In genomic region chr14:6286931-6287715, GRCm38 (mm10) we compare ENCODE assay signal across 7 mouse cellular contexts. TPM values are rescaled to one million over a fixed set of nuclear protein-coding genes. Genes with fewer than 3 reads are reported as not detected.
DNase-seq lines count a peak whose midpoint lies in the region; ATAC-seq and TF ChIP-seq lines count a peak whose summit lies in the region.
"Not testable (repeated sequence)": the region's sequence is repeated elsewhere in the genome, so short reads cannot be mapped to it uniquely, and the experiment has no call there.

TSS of gene Gm3411 (minus strand) at chr14:6287250.

- not testable (repeated sequence) for H3K4me1 ChIP-seq in forebrain, embryonic 12.5 days; heart, embryonic 15.5 days (replicated peaks); kidney, embryonic 15.5 days; limb, embryonic 11.5 days (ENCODE audit: control insufficient read depth, insufficient read depth, low read length); midbrain, embryonic 13.5 days (replicated peaks); small intestine, adult 2 months (ENCODE audit: control insufficient read depth, insufficient read depth, insufficient read length, low read length)

- not testable (repeated sequence) for TF ChIP-seq CTCF in brain, embryonic 14.5 days (IDR thresholded peaks at IDR 0.05; ENCODE audit: borderline replicate concordance, extremely low read depth, insufficient read depth, insufficient read length); small intestine, adult 2 months (IDR thresholded peaks at IDR 0.05; ENCODE audit: extremely low read depth, insufficient read length, insufficient replicate concordance, low read depth, low read length)

- peak within 1 kb of the TSS; percentile 53 for H3K4me3 ChIP-seq in forebrain, embryonic 12.5 days (replicated peaks)
- peak within 1 kb of the TSS; percentile 57 for H3K4me3 ChIP-seq in heart, embryonic 15.5 days
- peak within 1 kb of the TSS; percentile 49 for H3K4me3 ChIP-seq in kidney, embryonic 15.5 days (replicated peaks)
- H3K4me3 ChIP-seq in limb, embryonic 11.5 days (ENCODE audit: low read depth, low read length) = peak within 1 kb of the TSS; percentile 35
- H3K4me3 ChIP-seq in midbrain, embryonic 13.5 days (replicated peaks) = peak within 1 kb of the TSS; percentile 55
- H3K4me3 ChIP-seq in small intestine, adult 2 months (ENCODE audit: low read depth, low read length) = peak within 1 kb of the TSS; percentile 63

- H3K4me2 ChIP-seq in forebrain, embryonic 12.5 days = peak within 1 kb of the TSS; percentile 71
- H3K4me2 ChIP-seq in heart, embryonic 15.5 days = peak within 1 kb of the TSS; percentile 74
- peak within 1 kb of the TSS; percentile 77 for H3K4me2 ChIP-seq in kidney, embryonic 15.5 days
- peak within 1 kb of the TSS; percentile 58 for H3K4me2 ChIP-seq in limb, embryonic 11.5 days (ENCODE audit: low read depth, severe bottlenecking)
- H3K4me2 ChIP-seq in midbrain, embryonic 13.5 days (replicated peaks) = peak within 1 kb of the TSS; percentile 67

- H3K9me3 ChIP-seq in forebrain, embryonic 12.5 days; heart, embryonic 15.5 days (replicated peaks); kidney, embryonic 15.5 days (replicated peaks); limb, embryonic 11.5 days (ENCODE audit: control insufficient read depth, low read length); midbrain, embryonic 13.5 days: not testable (repeated sequence)

- ATAC-seq in forebrain, embryonic 12.5 days (ENCODE audit: low FRiP score); heart, embryonic 15.5 days (replicated peaks; ENCODE audit: insufficient number of reproducible peaks, insufficient read depth, low FRiP score, low read depth); kidney, embryonic 15.5 days (replicated peaks; ENCODE audit: low FRiP score); limb, embryonic 11.5 days (ENCODE audit: insufficient number of reproducible peaks, low FRiP score, low TSS enrichment, low read depth); midbrain, embryonic 13.5 days: not testable (repeated sequence)

- TF ChIP-seq POLR2A in brain, embryonic 14.5 days (IDR thresholded peaks at IDR 0.05; ENCODE audit: borderline replicate concordance, extremely low read depth, insufficient read depth, insufficient read length, poor library complexity, severe bottlenecking); small intestine, adult 2 months (IDR thresholded peaks at IDR 0.05; ENCODE audit: low read depth, low read length): not testable (repeated sequence)

- not testable (repeated sequence) for H3K27ac ChIP-seq in forebrain, embryonic 12.5 days; heart, embryonic 15.5 days; kidney, embryonic 15.5 days; limb, embryonic 11.5 days (replicated peaks; ENCODE audit: low read depth, low read length); midbrain, embryonic 13.5 days; small intestine, adult 2 months (ENCODE audit: insufficient read depth, low read depth, low read length)

- WGBS in forebrain, embryonic 12.5 days = 3% methylated on average over 56 of the region's 57 CpGs
- WGBS in heart, embryonic 15.5 days = 3% methylated on average over 56 of the region's 57 CpGs
- 2% methylated on average over 40 of the region's 57 CpGs for WGBS in kidney, embryonic 15.5 days
- 2% methylated on average over 37 of the region's 57 CpGs for WGBS in limb, embryonic 11.5 days
- 3% methylated on average over 54 of the region's 57 CpGs for WGBS in midbrain, embryonic 13.5 days
- 1% methylated on average over 55 of the region's 57 CpGs for WGBS in small intestine, adult 2 months

- DNase-seq in brain, embryonic 14.5 days (ENCODE audit: low read depth) = peak; percentile 67
- DNase-seq in limb, embryonic 11.5 days (ENCODE audit: low spot score) = peak; percentile 59

- H3K36me3 ChIP-seq in forebrain, embryonic 12.5 days (replicated peaks); heart, embryonic 15.5 days; kidney, embryonic 15.5 days; limb, embryonic 11.5 days (ENCODE audit: control insufficient read depth, insufficient read depth, low read length); midbrain, embryonic 13.5 days; small intestine, adult 2 months (ENCODE audit: control insufficient read depth, insufficient read depth, low read length): not testable (repeated sequence)

- peak within 1 kb of the TSS; percentile 56 for H3K9ac ChIP-seq in forebrain, embryonic 12.5 days
- H3K9ac ChIP-seq in heart, embryonic 15.5 days = peak within 1 kb of the TSS; percentile 50
- H3K9ac ChIP-seq in kidney, embryonic 15.5 days = 0 out of 2 replicates have a peak within 1 kb of the TSS, but pooled peaks have one; percentile 17
- H3K9ac ChIP-seq in limb, embryonic 11.5 days (ENCODE audit: low read length) = peak within 1 kb of the TSS; percentile 47
- H3K9ac ChIP-seq in midbrain, embryonic 13.5 days (replicated peaks) = peak within 1 kb of the TSS; percentile 69

- H3K27me3 ChIP-seq in forebrain, embryonic 12.5 days; heart, embryonic 15.5 days; kidney, embryonic 15.5 days; limb, embryonic 11.5 days (ENCODE audit: control insufficient read depth, insufficient read depth, low read length); midbrain, embryonic 13.5 days; small intestine, adult 2 months (ENCODE audit: control insufficient read depth, insufficient read depth, low read length): not testable (repeated sequence)

RNA-seq across cellular contexts. Expression of gene Gm3411, which starts in this region (rescaled TPM):
- 2.6 and 3.1 TPM in 2 replicates for polyA plus RNA-seq in brain, embryonic 14.5 days (2012; rRNA removed)
- polyA plus RNA-seq in forebrain, embryonic 12.5 days (2016; fragmentation: Nextera tagmentation; extraction: Ambion mirVana) = 3.0 and 3.6 TPM in 2 replicates
- polyA plus RNA-seq in heart, embryonic 15.5 days (2015; fragmentation: Nextera tagmentation; extraction: Ambion mirVana) = 2.6 and 2.7 TPM in 2 replicates
- 0.68 and 0.91 TPM in 2 replicates for polyA plus RNA-seq in kidney, embryonic 15.5 days (2015; fragmentation: Nextera tagmentation; extraction: Ambion mirVana)
- 1.1 and 1.4 TPM in 2 replicates for polyA plus RNA-seq in limb, embryonic 11.5 days (2014; fragmentation: Nextera tagmentation; extraction: Ambion mirVana)
- polyA plus RNA-seq in midbrain, embryonic 13.5 days (2015; fragmentation: Nextera tagmentation; extraction: Ambion mirVana) = 4.9 and 5.0 TPM in 2 replicates
- not detected in 2 replicates for polyA plus RNA-seq in small intestine, adult 2 months (2012; rRNA removed)

Comparison
In these comparisons a context has a peak if more than half of its experiments do, and no peak if none do; other contexts are left out.
1. H3K9ac ChIP-seq: peak in every context shown above with its lines; median percentile 69 in midbrain, embryonic 13.5 days; 56 in forebrain, embryonic 12.5 days; 50 in heart, embryonic 15.5 days; 47 in limb, embryonic 11.5 days; 17 in kidney, embryonic 15.5 days.